Mouse (Mus musculus) hindbrain, postnatal 0 days (tissue): ENCODE measurements around the gene Ilk. TPM values are rescaled to one million over a fixed set of nuclear protein-coding genes. Genes with fewer than 3 reads are reported as not detected.

ENCODE experiments used
- ATAC-seq: fragments of 200-750 bp; cut with Nextera tagmentation; 2 replicates; pipeline ENCODE4 v1.8.0; 2017; ENCODE audit warnings: mild to moderate bottlenecking, moderate TSS enrichment, moderate library complexity
- DNase-seq: peaks from one replicate; pipeline ENCODE4 v3.0.0-alpha.2; 2015; ENCODE audit warnings: low spot score
- H3K27ac ChIP-seq: fragments of 300-500 bp; sonication (generic); 2 replicates; pipeline ENCODE4 v1.5.1; 2014; ENCODE audit warnings: mild to moderate bottlenecking
- H3K27me3 ChIP-seq: fragments of 300-500 bp; sonication (generic); 2 replicates; pipeline ENCODE4 v1.6.1; 2014; ENCODE audit warnings: low read length, mixed read lengths; ENCODE audit not compliant: insufficient read depth
- H3K36me3 ChIP-seq: fragments of 300-500 bp; sonication (generic); 2 replicates; pipeline ENCODE4 v1.6.1; 2014; ENCODE audit warnings: low read length, mixed read lengths; ENCODE audit not compliant: insufficient read depth
- H3K4me1 ChIP-seq: fragments of 300-500 bp; sonication (generic); 2 replicates; pipeline ENCODE4 v1.6.1; 2014; ENCODE audit warnings: antibody characterized with exemption, low read length, mixed read lengths; ENCODE audit not compliant: insufficient read depth
- H3K4me2 ChIP-seq: fragments of 300-500 bp; sonication (generic); 2 replicates; pipeline ENCODE4 v1.6.1; 2014; ENCODE audit warnings: low read depth, mild to moderate bottlenecking, low read length, moderate library complexity, mixed read lengths
- H3K4me3 ChIP-seq: fragments of 300-500 bp; sonication (generic); 2 replicates; pipeline ENCODE4 v1.5.1; 2014; ENCODE audit warnings: low read length
- H3K9ac ChIP-seq: fragments of 300-500 bp; sonication (generic); replicated peaks from 2 replicates; pipeline ENCODE4 v1.6.1; 2014; ENCODE audit warnings: mild to moderate bottlenecking, low read length, moderate library complexity, mixed read lengths
- H3K9me3 ChIP-seq: fragments of 300-500 bp; sonication (generic); 2 replicates; pipeline ENCODE4 v1.6.1; 2016; ENCODE audit warnings: low read length, mixed read lengths
- CTCF ChIP-seq: IDR thresholded peaks from 2 replicates; pipeline ENCODE4 v1.5.1; 2016; ENCODE audit warnings: antibody characterized with exemption, control low read depth, low read depth
- WGBS: fragments of 180-500 bp; shearing (Covaris S2); extraction: QIAGEN DNeasy Blood & Tissue Kit; methylation state at CpG from one replicate; pipeline ENCODE4 v1.1.7; 2014; 5-methylcytosine and 5-hydroxymethylcytosine counted together
- polyA plus RNA-seq: library from polyadenylated mRNA; unstranded; fragments of >200 nt; fragmentation: Nextera tagmentation; extraction: Ambion mirVana; gene quantifications from 2 replicates; pipeline ENCODE4 v1.2.1, GENCODE M21; 2015
- total RNA-seq: library from RNA; depleted of rRNA; stranded (reverse); fragments of >200 nt; gene quantifications from 2 replicates; pipeline ENCODE4 v1.2.3, GENCODE M21; 2014

Ilk gene
- total and polyA plus RNA-seq, 2 experiments from 2014 or later: 128 to 159 TPM

GRCm38 (mm10) chr7:105769959-105770358 lies 33.6 kb downstream of the Ilk start:
- Histone ChIP-seq H3K4me3 (no peak overlapping the region), H3K27me3 (no peaks in the 10 kb centered on the region), H3K36me3 (peaks cover 50% of the 10 kb centered on the region), H3K27ac (no peak overlapping the region), H3K4me2 (no peak overlapping the region), H3K9ac (0 out of 2 replicates have a peak overlapping the region, but pooled peaks have one; percentile 13), H3K9me3 (no peaks in the 10 kb centered on the region), H3K4me1 (peaks cover 13% of the 10 kb centered on the region)
- no peak for DNase-seq
- TF ChIP-seq CTCF: no peak
- no peak for ATAC-seq
- 64% methylated on average over 3 of the region's 3 CpGs for WGBS

- no peaks in the 10 kb centered on the region for H3K27me3 ChIP-seq
- no peak overlapping the region for H3K4me2 ChIP-seq
- WGBS: 96% methylated on average over 15 of the region's 15 CpGs
- no peak overlapping the region for H3K4me3 ChIP-seq
- no peak for DNase-seq
- H3K9me3 ChIP-seq: no peaks in the 10 kb centered on the region
- H3K36me3 ChIP-seq: peaks cover 37% of the 10 kb centered on the region
- H3K9ac ChIP-seq: no peak overlapping the region
- H3K27ac ChIP-seq: no peak overlapping the region
- ATAC-seq: no peak
- no peak for TF ChIP-seq CTCF
- H3K4me1 ChIP-seq: peaks cover 14% of the 10 kb centered on the region
Measured at GRCm38 (mm10) chr7:105772331-105772730, 35.9 kb downstream of the Ilk start.

DNA sequence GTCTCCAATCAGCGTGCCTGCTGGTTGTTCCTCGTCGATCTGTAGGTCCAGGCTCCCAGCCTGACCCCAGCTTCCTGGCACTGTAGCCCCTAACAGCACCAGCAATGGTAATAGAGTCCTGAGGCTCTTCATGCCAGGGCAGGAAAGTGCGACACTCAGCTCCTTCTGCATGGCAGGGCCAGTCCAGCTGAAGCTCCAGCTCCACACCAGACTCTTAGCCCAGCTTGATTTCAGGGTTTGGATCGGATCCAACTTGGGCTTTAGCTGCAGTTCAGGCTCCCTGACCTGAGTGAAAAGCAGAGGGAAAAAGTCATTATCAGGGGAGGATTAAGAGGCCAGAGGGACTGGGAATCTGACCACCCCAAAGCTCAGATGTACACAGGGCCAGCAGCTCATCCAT lies 36.6 kb downstream of the Ilk start:
- DNase-seq (peak; percentile 55), ATAC-seq (0 out of 2 replicates have a peak, but pooled peaks have one; percentile 10)
- Histone ChIP-seq H3K9me3 (no peaks in the 10 kb centered on the region), H3K27me3 (no peaks in the 10 kb centered on the region), H3K4me3 (no peak overlapping the region), H3K4me1 (peaks cover 15% of the 10 kb centered on the region), H3K27ac (no peak overlapping the region; the same call in 1 of the 2 replicates), H3K9ac (no peak overlapping the region), H3K36me3 (peaks cover 35% of the 10 kb centered on the region), H3K4me2 (no peak overlapping the region)
- TF ChIP-seq CTCF: no peak
- WGBS: 71% methylated on average over 5 of the region's 5 CpGs

DNA sequence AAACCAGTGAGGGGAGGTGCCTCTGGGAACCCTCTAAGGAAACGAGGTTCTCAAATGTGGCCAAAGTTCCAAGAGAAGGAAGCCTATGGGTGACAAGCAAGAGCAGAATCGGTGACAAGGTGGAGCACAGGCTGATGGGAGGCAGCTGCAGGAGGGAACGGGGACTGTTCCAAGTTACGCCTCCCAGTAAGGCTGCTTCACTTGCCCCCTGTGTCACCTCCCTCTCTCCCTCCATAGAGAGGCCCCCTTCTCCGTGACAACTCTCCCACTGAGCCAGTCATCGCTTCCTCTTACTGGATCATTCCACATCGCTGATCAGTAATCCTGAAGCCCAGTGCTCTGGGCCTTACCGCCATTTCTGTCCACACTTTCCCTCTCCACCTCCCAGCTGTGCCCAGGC lies 38.3 kb downstream of the Ilk start:
- H3K4me1 ChIP-seq: peaks cover 23% of the 10 kb centered on the region
- no peak overlapping the region for H3K27ac ChIP-seq
- 30% methylated on average over 8 of the region's 8 CpGs for WGBS
- ATAC-seq (peak; percentile 14; the same call in 1 of the 2 replicates), DNase-seq (no peak)
- no peaks in the 10 kb centered on the region for H3K9me3 ChIP-seq
- H3K4me2 ChIP-seq: no peak overlapping the region
- H3K27me3 ChIP-seq: no peaks in the 10 kb centered on the region
- H3K36me3 ChIP-seq: peaks cover 35% of the 10 kb centered on the region
- H3K9ac ChIP-seq: no peak overlapping the region
- TF ChIP-seq CTCF: no peak
- H3K4me3 ChIP-seq: no peak overlapping the region

DNA sequence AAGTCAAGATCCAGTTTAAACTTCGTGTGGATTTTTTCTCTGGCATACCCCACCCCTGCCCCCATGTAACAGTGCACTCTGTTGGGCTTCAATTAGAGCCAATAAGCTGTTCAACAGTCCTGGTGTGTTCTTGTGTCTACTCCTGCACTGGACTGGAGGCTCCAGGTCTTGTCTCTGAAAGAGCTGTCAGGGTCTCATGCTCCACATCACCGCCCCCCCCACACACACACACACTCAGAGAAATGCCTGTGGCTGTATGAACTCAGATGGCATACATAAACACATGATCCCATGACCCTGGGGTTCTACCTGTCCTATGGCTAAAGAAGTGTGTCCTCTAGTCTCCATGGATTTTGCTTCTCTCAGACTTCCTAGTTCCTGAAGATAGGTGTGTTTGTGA lies 39.6 kb downstream of the Ilk start:
- no peaks in the 10 kb centered on the region for H3K27me3 ChIP-seq
- H3K27ac ChIP-seq: no peak overlapping the region
- ATAC-seq (no peak), DNase-seq (no peak)
- H3K36me3 ChIP-seq: peaks cover 34% of the 10 kb centered on the region
- no peak overlapping the region for H3K4me2 ChIP-seq
- WGBS: 82% methylated on average over 2 of the region's 2 CpGs
- peaks cover 23% of the 10 kb centered on the region for H3K4me1 ChIP-seq
- no peak overlapping the region for H3K9ac ChIP-seq
- no peaks in the 10 kb centered on the region for H3K9me3 ChIP-seq
- H3K4me3 ChIP-seq: no peak overlapping the region
- TF ChIP-seq CTCF: no peak

DNA sequence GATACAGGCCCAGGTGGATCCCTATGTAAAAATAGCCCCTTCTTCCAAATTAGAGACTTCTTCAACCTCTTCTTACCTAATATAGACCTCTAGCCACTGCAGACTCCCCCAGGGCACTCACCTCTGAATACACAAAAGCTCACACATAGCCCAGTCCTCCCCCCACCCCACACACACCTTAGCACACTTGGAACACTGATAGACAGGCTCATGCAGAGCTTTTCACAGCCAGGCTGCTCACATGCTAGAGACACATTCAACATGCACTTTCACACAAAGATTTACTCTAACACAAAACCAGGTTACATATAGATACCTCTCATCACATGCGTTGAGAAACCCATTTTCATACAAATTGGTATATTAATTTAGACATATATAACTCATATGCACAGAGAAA lies 40.9 kb downstream of the Ilk start:
- TF ChIP-seq CTCF: no peak
- Histone ChIP-seq H3K4me1 (peaks cover 23% of the 10 kb centered on the region), H3K27ac (no peak overlapping the region), H3K36me3 (peaks cover 27% of the 10 kb centered on the region), H3K4me3 (no peak overlapping the region), H3K9me3 (no peaks in the 10 kb centered on the region), H3K9ac (no peak overlapping the region), H3K27me3 (no peaks in the 10 kb centered on the region), H3K4me2 (no peak overlapping the region)
- DNase-seq: no peak
- no peak for ATAC-seq
- 83% methylated on average over 1 of the region's 1 CpGs for WGBS

- H3K27ac ChIP-seq: peak overlapping the region; percentile 67; the same call in 1 of the 2 replicates
- peak; percentile 39 for ATAC-seq
- H3K9ac ChIP-seq: no peak overlapping the region
- 46% methylated on average over 13 of the region's 13 CpGs for WGBS
- H3K4me3 ChIP-seq: peak overlapping the region; percentile 8; the same call in 1 of the 2 replicates
- H3K27me3 ChIP-seq: no peaks in the 10 kb centered on the region
- peak overlapping the region; percentile 35 for H3K4me2 ChIP-seq
- peaks cover 24% of the 10 kb centered on the region; the same call in 1 of the 2 replicates for H3K36me3 ChIP-seq
- H3K9me3 ChIP-seq: no peaks in the 10 kb centered on the region
- TF ChIP-seq CTCF: no peak
- peak; percentile 8 for DNase-seq
- peaks cover 23% of the 10 kb centered on the region for H3K4me1 ChIP-seq
Measured at GRCm38 (mm10) chr7:105777797-105778552, 41.6 kb downstream of the Ilk start.
